Mouse (Mus musculus): ENCODE results near the gene Smarcd3.

DNA sequence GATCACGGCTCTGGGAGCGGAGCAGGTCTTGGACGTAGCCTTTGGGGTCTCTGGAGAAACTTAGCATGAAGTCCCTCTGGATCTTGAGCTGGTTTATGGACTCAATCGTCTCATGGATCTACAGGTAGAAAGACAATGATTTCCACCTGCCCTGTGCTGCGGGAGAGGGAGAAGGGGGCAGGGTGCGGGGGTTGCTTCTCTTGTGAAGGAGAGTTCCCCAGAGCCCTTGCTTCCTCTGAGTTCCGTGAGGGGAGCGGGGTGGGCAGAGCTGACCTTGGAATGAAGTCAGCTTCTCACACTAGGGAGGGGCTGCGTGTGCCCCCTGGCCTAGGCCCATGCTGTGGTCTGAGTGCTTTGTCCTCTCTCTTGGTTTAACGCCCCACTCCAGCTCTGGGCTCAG, 31.0 kb downstream of the Smarcd3 start:
- TF ChIP-seq POLR2A (IDR thresholded peaks at IDR 0.05; ENCODE audit: control insufficient read depth, low read depth, low read length) (no peak), CTCF (IDR thresholded peaks at IDR 0.05; ENCODE audit: control insufficient read depth, insufficient read depth, insufficient replicate concordance, low read depth, low read length) (no peak)

Measured in testis, adult 2 months (tissue).